Mouse (Mus musculus) kidney, adult 2 months (tissue): ENCODE data around the gene Slc22a14.

ENCODE experiments used
- CTCF ChIP-seq: fragments of 200-500 bp; conservative IDR thresholded peaks from 2 replicates; pipeline ENCODE4 v1.5.1; 2011; ENCODE audit warnings: low read depth, mild to moderate bottlenecking, control low read depth, low read length, moderate library complexity, mixed read lengths; ENCODE audit not compliant: insufficient read depth, insufficient read length
- POLR2A ChIP-seq: fragments of 200-500 bp; IDR thresholded peaks from one replicate; pipeline ENCODE4 v1.6.1; 2011; ENCODE audit warnings: low read depth, low read length, control low read depth

DNA sequence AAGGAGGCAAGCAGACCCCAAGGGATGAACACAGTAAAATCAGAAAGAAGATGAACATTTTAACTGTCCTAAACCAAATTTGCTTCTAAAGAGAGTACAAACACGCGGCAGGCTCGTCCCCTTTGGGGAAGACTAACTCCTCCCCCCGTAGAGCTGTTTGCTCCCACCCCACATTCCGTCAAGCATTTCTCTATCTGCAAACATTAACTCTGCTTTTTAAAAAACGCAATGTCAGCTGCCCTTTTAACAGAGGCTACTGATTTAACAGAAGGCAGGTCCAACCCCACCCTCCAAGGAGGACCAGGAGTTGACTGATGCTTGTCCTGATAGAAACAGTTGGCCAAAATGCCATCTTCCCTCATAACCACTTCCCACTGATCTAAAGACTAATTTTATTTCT is 11.4 kb downstream of the Slc22a14 start:
- TF ChIP-seq CTCF (no peak), POLR2A (no peak)
